Mouse (Mus musculus) embryonic facial prominence, embryonic 12.5 days (tissue): ENCODE data around the gene Ina. TPM values are rescaled to one million over a fixed set of nuclear protein-coding genes. Genes with fewer than 3 reads are reported as not detected.

Experiments
- ATAC-seq: fragments of 200-750 bp; cut with Nextera tagmentation; 2 replicates; pipeline ENCODE4 v1.8.0; 2017; ENCODE audit not compliant: insufficient number of reproducible peaks, insufficient read depth, low FRiP score, low TSS enrichment
- H3K27ac ChIP-seq: fragments of 300-500 bp; sonication (generic); 2 replicates; pipeline ENCODE4 v1.5.1; 2016; ENCODE audit warnings: mild to moderate bottlenecking
- H3K27me3 ChIP-seq: fragments of 300-500 bp; sonication (generic); 2 replicates; pipeline ENCODE4 v1.6.1; 2016; ENCODE audit warnings: mild to moderate bottlenecking, moderate library complexity
- H3K36me3 ChIP-seq: fragments of 300-500 bp; sonication (generic); 2 replicates; pipeline ENCODE4 v1.6.1; 2016; ENCODE audit warnings: mild to moderate bottlenecking
- H3K4me1 ChIP-seq: fragments of 300-500 bp; sonication (generic); 2 replicates; pipeline ENCODE4 v1.6.1; 2016
- H3K4me2 ChIP-seq: fragments of 300-500 bp; sonication (generic); replicated peaks from 2 replicates; pipeline ENCODE4 v1.6.1; 2016; ENCODE audit warnings: mild to moderate bottlenecking, moderate library complexity
- H3K4me3 ChIP-seq: fragments of 300-500 bp; sonication (generic); 2 replicates; pipeline ENCODE4 v1.5.1; 2016; ENCODE audit warnings: mild to moderate bottlenecking
- H3K9ac ChIP-seq: fragments of 300-500 bp; sonication (generic); 2 replicates; pipeline ENCODE4 v1.6.1; 2016; ENCODE audit warnings: mild to moderate bottlenecking, moderate library complexity
- H3K9me3 ChIP-seq: fragments of 300-500 bp; sonication (generic); 2 replicates; pipeline ENCODE4 v1.6.1; 2016; ENCODE audit warnings: mild to moderate bottlenecking, moderate library complexity
- WGBS: fragments of 180-500 bp; shearing (Covaris S2); methylation state at CpG from one replicate; pipeline ENCODE4 v1.1.7; 2016; 5-methylcytosine and 5-hydroxymethylcytosine counted together
- polyA plus RNA-seq: library from polyadenylated mRNA; unstranded; fragments of >200 nt; fragmentation: Nextera tagmentation; extraction: Ambion mirVana; gene quantifications from 2 replicates; pipeline ENCODE4 v1.2.1, GENCODE M21; 2016

Ina gene
- polyA plus RNA-seq, 1 experiment from 2014 or later, result 39.4 TPM

DNA sequence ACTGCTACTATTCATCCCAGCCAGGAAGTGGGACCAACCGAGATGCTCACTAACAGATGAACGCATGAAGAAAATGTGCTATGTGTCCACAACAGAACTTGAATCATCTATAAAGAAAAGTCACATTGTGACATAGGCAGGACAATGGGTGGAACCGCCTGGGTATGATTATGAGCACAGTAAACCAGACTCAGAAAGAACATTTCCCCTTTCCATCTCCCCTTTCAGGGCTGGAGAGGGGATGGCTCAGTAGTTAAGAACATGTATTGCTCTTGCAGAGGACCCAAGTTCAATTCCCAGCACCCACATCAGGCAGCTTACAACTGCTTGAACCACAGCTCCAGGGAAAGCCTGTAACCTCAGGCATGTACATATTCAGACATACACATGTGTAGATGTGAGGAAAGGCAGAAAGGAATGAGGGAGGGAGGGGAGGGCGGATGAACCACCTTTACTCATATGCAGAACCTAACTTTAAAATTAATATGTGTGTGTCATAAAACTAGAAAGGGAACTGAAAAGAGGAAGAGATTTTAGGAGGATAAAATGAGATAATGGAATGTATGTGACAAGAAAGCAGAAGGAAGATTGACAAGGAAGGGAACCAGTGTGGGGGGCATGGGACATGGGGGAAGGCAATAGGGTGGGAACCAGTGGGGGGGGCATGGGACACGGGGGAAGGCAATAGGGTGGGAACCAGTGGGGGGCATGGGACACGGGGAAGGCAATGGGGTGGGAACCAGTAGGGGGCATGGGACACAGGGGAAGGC lies 10.6 kb upstream of the Ina start:
- Histone ChIP-seq H3K27ac (no peak overlapping the region), H3K9ac (no peak overlapping the region), H3K4me1 (no peaks in the 10 kb centered on the region), H3K27me3 (no peaks in the 10 kb centered on the region), H3K4me2 (no peak overlapping the region), H3K36me3 (no peaks in the 10 kb centered on the region), H3K9me3 (no peaks in the 10 kb centered on the region), H3K4me3 (no peak overlapping the region)
- 71% methylated on average over 6 of the region's 6 CpGs for WGBS
- ATAC-seq, result no peak

DNA sequence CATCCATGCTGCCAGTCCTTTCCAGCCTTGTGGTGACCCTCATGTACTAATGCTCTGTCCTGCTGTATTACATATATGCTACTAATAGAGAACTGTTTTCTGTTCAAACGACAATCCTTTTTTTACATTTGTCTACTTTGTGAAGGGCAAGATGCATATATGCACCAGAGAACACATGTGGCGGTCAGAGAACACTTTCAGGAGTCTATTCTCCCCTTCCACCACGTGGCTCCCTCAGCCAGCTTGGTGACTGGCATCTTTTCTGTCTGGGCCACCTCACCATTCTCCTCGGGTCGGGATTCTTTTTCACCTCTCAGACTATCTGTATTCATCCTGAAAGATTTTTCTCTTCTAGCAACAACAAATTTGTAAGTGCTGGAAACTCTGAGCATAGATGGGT lies 8.6 kb upstream of the Ina start:
- Histone ChIP-seq H3K4me1 (no peaks in the 10 kb centered on the region), H3K27me3 (no peaks in the 10 kb centered on the region), H3K36me3 (no peaks in the 10 kb centered on the region), H3K9me3 (no peaks in the 10 kb centered on the region), H3K4me3 (no peak overlapping the region), H3K9ac (no peak overlapping the region), H3K27ac (no peak overlapping the region), H3K4me2 (no peak overlapping the region)
- WGBS, result 53% methylated on average over 5 of the region's 5 CpGs
- ATAC-seq, result no peak

DNA sequence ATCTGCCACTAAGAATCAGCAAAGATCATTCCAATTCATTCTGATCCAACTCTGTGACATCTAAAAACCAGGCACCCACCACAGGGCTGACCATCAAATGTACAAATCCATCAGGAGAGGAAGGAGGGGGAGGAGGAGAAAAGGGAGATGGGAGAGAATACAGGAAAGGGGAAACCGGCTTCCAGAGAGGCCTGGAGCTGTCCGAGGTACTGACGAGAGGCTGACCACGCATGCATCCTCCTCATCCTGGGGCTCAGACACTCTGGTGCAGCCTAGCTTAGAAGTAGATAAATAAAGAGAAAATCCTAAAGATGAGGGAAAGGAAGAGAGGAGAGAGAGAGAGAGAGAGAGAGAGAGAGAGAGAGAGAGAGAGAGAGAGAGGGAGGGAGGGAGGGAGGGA lies 8.2 kb upstream of the Ina start:
- no peak overlapping the region for H3K27ac ChIP-seq
- ATAC-seq, result no peak
- 2% methylated on average over 4 of the region's 4 CpGs for WGBS

DNA sequence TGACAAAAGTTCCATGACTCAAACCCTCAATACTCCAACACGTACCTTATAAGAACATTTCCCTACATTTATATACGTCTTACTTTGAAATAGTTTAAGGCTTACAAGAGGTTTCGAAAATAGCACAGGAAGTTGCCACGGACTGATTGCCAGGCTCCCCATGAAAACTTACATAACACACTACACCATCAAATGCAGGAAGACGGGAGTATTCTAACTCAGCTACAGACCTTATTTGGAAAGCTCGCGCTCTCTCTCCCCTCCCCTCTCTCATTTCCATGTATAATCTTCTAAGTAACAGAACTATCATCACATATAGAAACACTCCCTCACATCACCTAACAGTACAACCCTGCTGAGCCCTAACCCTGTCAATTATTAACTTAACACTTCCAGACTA lies 5.1 kb upstream of the Ina start:
- WGBS, result 86% methylated on average over 7 of the region's 7 CpGs
- Histone ChIP-seq H3K27me3 (peaks cover 30% of the 10 kb centered on the region), H3K4me2 (no peak overlapping the region), H3K9me3 (no peaks in the 10 kb centered on the region), H3K4me3 (no peak overlapping the region), H3K36me3 (no peaks in the 10 kb centered on the region), H3K9ac (no peak overlapping the region), H3K27ac (no peak overlapping the region), H3K4me1 (peaks cover 6% of the 10 kb centered on the region; the same call in 1 of the 2 replicates)
- no peak for ATAC-seq

More for the DNA sequence above, 8.2 kb upstream of the Ina start:
- no peak overlapping the region for H3K4me2 ChIP-seq
- no peak overlapping the region for H3K4me3 ChIP-seq
- 0 out of 2 replicates have a peak, but pooled peaks cover 2% of the 10 kb centered on the region for H3K27me3 ChIP-seq
- no peaks in the 10 kb centered on the region for H3K9me3 ChIP-seq
- H3K4me1 ChIP-seq, result no peaks in the 10 kb centered on the region
- no peaks in the 10 kb centered on the region for H3K36me3 ChIP-seq
- no peak overlapping the region for H3K9ac ChIP-seq

DNA sequence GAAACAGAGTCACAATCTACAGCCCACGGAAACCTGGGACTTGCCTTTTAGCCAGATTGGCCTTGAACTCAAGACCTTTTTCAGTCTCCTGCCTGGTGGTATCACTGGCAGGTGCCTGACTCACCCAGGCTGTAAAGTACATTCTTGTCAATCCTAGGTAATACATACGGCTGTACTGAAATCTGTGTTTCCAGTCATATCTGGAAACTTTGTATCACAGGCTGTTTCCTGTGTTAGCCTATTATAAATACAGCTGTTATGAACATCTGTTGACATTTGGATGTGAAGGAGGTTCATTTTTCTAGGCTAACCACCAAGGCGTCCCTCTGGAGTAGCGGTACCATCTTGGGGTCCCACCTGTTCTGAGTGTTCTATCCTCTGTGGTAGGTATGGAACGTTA lies 4.6 kb upstream of the Ina start:
- Histone ChIP-seq H3K4me2 (no peak overlapping the region), H3K27me3 (peaks cover 35% of the 10 kb centered on the region), H3K9me3 (no peaks in the 10 kb centered on the region), H3K9ac (no peak overlapping the region), H3K4me1 (peaks cover 9% of the 10 kb centered on the region; the same call in 1 of the 2 replicates), H3K4me3 (no peak overlapping the region), H3K27ac (no peak overlapping the region), H3K36me3 (no peaks in the 10 kb centered on the region)
- 86% methylated on average over 5 of the region's 5 CpGs for WGBS
- no peak for ATAC-seq

DNA sequence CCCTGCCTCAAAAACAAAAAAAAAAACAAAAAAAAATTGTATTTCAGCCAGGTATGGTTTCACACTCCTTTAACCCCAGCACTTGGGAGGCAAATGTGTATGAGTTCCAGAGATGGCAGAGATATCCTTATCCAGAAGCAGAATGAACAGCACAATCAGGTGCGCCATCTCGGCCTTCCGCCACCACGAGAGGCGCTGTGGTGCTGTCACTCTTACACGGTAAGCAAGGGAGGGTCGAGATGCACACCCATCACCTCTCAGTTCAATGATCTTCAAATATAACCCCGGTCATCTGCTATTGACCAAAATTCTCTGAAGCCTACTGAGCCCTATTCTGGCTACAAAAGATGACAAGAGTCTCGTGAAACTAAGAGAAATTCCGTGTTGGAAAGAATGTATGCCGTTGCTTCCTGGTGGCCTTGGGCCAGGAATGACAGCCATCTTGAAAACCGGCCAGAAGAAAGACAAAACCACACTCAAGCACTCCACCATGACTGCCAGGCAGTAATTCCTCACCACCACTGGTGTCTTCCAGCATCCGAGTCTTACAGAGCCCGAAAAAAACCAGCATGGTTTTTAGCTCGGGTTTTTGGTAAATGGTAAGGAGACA lies 1.9 kb upstream of the Ina start:
- ATAC-seq, result no peak
- Histone ChIP-seq H3K27ac (no peak overlapping the region), H3K4me2 (no peak overlapping the region), H3K36me3 (no peaks in the 10 kb centered on the region), H3K9me3 (no peaks in the 10 kb centered on the region), H3K4me3 (no peak overlapping the region), H3K9ac (no peak overlapping the region), H3K27me3 (peaks cover 56% of the 10 kb centered on the region), H3K4me1 (peaks cover 16% of the 10 kb centered on the region)
- 88% methylated on average over 15 of the region's 15 CpGs for WGBS

DNA sequence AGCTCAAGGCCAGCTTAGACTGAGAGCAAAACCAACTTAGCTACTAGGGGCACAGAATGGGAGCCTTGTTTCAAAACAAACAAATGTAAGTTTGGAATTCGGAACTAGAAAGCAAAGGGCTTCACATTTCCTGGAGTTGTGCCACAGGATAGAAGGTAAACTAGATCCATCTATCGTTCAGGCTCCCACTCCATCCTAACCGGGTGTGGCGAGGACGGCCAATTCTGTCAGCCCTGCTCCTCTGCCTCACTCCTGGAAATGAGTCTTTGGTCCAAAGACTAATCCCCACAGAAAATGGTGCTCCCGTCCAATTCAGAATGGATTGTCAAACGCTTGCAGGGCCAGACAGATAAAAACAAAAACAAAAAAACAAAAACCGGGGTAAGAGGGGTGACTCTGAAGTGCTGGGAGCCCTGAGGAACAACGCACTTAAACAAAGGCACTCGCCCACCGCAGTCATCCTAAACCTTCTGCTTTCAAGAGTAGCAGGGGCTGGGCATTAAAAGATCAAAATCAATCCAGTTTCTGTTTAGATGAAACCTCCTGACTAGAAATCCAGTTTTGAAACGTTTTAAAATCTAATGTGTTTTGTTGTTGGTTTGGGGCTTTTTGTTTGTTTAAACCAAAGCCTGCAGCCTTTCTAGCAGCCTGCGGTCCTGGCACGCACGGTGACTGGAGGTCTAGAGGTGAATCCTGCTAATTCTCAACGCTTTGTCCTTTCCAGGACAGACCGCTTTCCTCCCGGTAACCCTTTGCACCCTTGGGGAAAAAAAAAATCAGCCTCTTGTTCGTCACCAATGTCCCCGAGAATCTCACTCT lies 949 bp upstream of the Ina start:
- Histone ChIP-seq H3K27ac (no peak overlapping the region), H3K9ac (no peak overlapping the region), H3K4me3 (peak overlapping the region; percentile 50), H3K9me3 (no peaks in the 10 kb centered on the region), H3K36me3 (no peaks in the 10 kb centered on the region), H3K4me1 (peaks cover 16% of the 10 kb centered on the region), H3K27me3 (peaks cover 64% of the 10 kb centered on the region), H3K4me2 (peak overlapping the region; percentile 70)
- WGBS, result 13% methylated on average over 20 of the region's 20 CpGs
- ATAC-seq, result no peak

DNA sequence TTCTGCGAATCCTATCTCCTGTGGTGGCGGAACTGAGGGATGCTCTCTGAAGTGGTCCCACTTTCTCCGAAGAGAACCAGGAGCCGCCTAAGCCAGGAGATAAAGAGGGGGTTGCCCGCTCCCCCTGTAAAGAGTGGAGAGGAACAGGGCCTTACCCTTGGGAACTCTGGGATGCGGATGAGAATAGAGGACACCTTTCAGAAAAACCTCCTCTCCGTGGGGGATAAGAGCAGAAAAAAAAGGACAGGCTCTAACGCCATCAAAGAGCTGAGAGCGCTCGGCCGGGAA lies 395 bp upstream of the Ina start:
- Histone ChIP-seq H3K4me3 (peak overlapping the region; percentile 50), H3K27ac (no peak overlapping the region), H3K27me3 (peaks cover 64% of the 10 kb centered on the region), H3K36me3 (no peaks in the 10 kb centered on the region), H3K4me2 (peak overlapping the region; percentile 70), H3K9ac (no peak overlapping the region), H3K4me1 (peaks cover 16% of the 10 kb centered on the region), H3K9me3 (no peaks in the 10 kb centered on the region)
- ATAC-seq, result no peak
- WGBS, result under 1% methylated on average over 10 of the region's 11 CpGs

DNA sequence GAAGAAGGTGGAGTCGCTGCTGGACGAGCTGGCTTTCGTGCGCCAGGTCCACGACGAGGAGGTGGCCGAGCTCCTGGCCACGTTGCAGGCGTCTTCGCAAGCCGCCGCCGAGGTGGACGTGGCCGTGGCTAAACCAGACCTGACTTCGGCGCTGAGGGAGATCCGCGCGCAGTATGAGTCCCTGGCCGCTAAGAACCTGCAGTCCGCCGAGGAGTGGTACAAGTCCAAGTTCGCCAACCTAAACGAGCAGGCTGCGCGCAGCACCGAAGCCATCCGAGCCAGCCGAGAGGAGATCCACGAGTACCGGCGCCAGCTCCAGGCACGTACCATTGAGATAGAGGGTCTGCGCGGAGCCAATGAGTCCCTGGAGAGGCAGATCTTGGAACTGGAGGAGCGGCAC lies 898 bp downstream of the Ina start:
- Histone ChIP-seq H3K27ac (no peak overlapping the region), H3K9ac (peak overlapping the region; percentile 42), H3K9me3 (no peaks in the 10 kb centered on the region), H3K4me2 (peak overlapping the region; percentile 70), H3K4me1 (peaks cover 19% of the 10 kb centered on the region), H3K4me3 (peak overlapping the region; percentile 50), H3K27me3 (peaks cover 68% of the 10 kb centered on the region), H3K36me3 (no peaks in the 10 kb centered on the region)
- no peak for ATAC-seq
- WGBS, result 1% methylated on average over 37 of the region's 37 CpGs

DNA sequence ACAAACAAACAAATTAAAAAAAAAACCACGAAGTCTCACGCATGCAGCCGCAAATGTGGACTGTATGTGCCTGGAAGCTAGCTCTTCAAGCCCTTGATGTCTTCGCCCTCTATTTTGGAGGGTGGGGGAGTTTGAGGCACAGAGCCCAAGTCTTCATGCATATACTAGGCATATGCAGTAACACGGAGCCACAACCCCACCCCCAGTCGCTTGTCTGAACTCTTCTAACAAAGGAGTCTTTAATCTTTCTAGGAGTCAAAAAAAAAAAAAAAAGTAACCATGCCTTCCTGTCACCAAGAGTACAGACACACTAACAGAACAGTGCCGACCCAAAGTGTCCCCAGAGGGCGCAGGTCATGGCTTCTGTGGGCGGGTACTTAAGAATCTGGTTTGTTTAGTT lies 1.5 kb downstream of the Ina start:
- no peaks in the 10 kb centered on the region for H3K36me3 ChIP-seq
- H3K9me3 ChIP-seq, result no peaks in the 10 kb centered on the region
- peaks cover 68% of the 10 kb centered on the region for H3K27me3 ChIP-seq
- peak overlapping the region; percentile 50 for H3K4me3 ChIP-seq
- H3K27ac ChIP-seq, result no peak overlapping the region
- 0 out of 2 replicates have a peak overlapping the region, but pooled peaks have one; percentile 42 for H3K9ac ChIP-seq
- peaks cover 19% of the 10 kb centered on the region for H3K4me1 ChIP-seq
- peak overlapping the region; percentile 70; the same call in 1 of the 2 replicates for H3K4me2 ChIP-seq
- no peak for ATAC-seq
- WGBS, result 2% methylated on average over 9 of the region's 9 CpGs

DNA sequence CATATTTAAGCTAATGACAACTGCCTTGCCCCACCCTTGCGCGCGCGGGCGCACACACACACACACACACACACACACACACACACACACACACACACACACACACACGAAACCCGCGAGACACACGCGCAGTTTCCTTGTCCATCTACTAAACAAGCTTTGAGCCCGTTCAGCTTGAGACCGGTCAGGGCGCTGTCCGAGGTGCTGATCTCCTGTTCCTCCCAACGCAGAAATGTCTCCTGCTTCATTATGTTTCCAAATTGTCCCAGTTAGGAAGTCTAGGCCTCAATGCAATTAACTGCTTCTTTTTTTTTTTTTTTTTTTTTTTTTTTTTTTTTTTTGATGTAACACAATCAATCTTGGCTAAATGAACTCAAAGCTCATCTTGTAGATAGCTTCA lies 2.0 kb downstream of the Ina start:
- Histone ChIP-seq H3K4me3 (0 out of 2 replicates have a peak overlapping the region, but pooled peaks have one; percentile 15), H3K9ac (no peak overlapping the region), H3K4me1 (peaks cover 19% of the 10 kb centered on the region), H3K9me3 (no peaks in the 10 kb centered on the region), H3K4me2 (no peak overlapping the region), H3K27me3 (peaks cover 65% of the 10 kb centered on the region), H3K27ac (no peak overlapping the region), H3K36me3 (no peaks in the 10 kb centered on the region)
- under 1% methylated on average over 15 of the region's 15 CpGs for WGBS
- no peak for ATAC-seq

DNA sequence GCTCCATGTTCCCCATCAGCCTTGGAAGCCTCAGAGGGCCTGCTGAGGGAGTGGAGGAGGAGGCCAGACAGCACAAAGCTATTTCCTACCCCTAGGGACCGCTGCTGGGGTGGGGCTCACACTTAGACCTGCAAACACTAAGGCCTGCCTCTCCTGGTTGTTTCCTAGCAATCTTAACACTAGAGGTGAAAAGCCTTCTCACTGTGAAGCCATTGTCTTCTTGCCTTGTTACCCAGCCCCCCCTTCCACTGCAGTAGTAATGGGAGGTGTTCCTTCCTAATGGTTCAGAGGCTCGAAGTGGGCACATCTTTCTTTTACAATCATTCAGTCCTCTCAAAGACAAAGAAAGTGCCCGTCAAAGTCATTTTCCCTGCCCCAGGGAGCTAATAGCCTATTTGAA lies 3.3 kb downstream of the Ina start:
- H3K9me3 ChIP-seq, result no peaks in the 10 kb centered on the region
- peaks cover 19% of the 10 kb centered on the region for H3K4me1 ChIP-seq
- H3K4me2 ChIP-seq, result 0 out of 2 replicates have a peak overlapping the region, but pooled peaks have one; percentile 16
- 7% methylated on average over 3 of the region's 3 CpGs for WGBS
- no peak overlapping the region for H3K9ac ChIP-seq
- ATAC-seq, result no peak
- H3K36me3 ChIP-seq, result no peaks in the 10 kb centered on the region
- no peak overlapping the region for H3K27ac ChIP-seq
- no peak overlapping the region for H3K4me3 ChIP-seq
- H3K27me3 ChIP-seq, result peaks cover 54% of the 10 kb centered on the region
